Mouse (Mus musculus) brain, embryonic 14.5 days (tissue): ENCODE measurements around the gene Vars2.

Source experiments
- CTCF ChIP-seq: fragments of 200-500 bp; IDR thresholded peaks from 2 replicates; pipeline ENCODE4 v1.5.1; 2012; ENCODE audit warnings: inconsistent platforms, mild to moderate bottlenecking, moderate library complexity, borderline replicate concordance; ENCODE audit not compliant: insufficient read depth, insufficient read length; ENCODE audit errors: extremely low read depth
- POLR2A ChIP-seq: fragments of 200-500 bp; IDR thresholded peaks from 2 replicates; pipeline ENCODE4 v1.6.1; 2012; ENCODE audit warnings: mild to moderate bottlenecking, inconsistent platforms, borderline replicate concordance; ENCODE audit not compliant: poor library complexity, insufficient read depth, insufficient read length, severe bottlenecking; ENCODE audit errors: extremely low read depth

DNA sequence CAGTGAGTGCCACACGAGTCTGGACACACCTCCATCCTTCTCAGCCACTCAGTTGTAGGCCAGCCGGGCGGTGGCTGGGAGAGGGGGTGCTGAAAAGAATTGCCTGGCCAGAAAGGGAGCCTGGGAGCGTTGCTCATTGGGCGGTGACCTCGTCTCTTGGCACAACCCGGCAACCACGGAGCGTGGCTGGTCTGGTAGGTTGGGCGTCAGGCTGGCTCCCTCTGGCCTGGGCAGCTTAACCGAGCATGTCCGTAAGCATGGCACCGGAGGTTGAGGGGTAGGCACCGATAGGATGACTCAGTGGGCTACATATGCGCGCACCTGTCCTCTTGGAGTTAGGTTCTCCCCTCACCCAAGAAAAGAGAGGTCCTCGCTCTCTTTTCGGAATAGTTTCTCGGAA, 32.5 kb upstream of the Vars2 start:
- no peak for TF ChIP-seq POLR2A
- TF ChIP-seq CTCF, result no peak
